Mouse (Mus musculus): Measurements from ENCODE around the gene Dclre1b.

DNA sequence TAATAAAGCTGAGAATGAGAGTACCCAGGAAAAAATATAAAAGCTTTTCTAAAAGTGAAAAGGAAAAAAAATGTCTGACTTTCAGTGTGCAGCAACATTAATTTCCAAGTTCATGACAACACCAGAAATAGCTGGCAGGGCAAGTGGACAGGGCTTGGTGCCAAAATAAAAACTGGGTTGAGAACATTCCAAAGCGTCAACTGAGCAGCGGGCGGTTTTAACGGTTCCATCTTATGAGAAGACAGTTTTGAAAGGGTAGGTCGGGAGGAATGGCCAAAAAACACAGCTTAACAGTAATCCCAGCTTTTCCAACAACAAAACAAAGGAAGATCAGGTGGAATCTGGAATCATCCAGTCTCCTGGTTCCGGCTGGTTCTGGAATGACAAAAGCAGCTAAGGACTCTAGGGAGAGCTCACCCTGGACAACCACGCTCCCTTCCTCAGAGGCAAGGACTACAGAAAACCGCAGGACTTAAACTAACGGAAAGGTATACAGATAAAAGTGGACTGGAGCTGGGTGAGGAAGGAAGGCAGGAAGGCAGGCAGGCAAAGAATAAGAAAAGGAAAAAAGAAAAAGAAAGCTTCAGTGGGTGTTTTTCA, 37.6 kb downstream of the Dclre1b start:
- TF ChIP-seq POLR2A (IDR thresholded peaks at IDR 0.05; ENCODE audit: borderline replicate concordance, extremely low read depth, insufficient read depth, insufficient read length, poor library complexity, severe bottlenecking) (no peak), CTCF (IDR thresholded peaks at IDR 0.05; ENCODE audit: borderline replicate concordance, extremely low read depth, insufficient read depth, insufficient read length) (no peak)

Measured in brain, embryonic 14.5 days (tissue).